Mouse (Mus musculus): ENCODE measurements at regions not wholly inside any gene's neighbourhood (a gene's known extent, or its start where the extent isn't known, plus 50 kb on each side); places are given as distances from the start of the nearest gene placed in this dataset.
"Not testable (repeated sequence)": the region's sequence is repeated elsewhere in the genome, so short reads cannot be mapped to it uniquely, and the experiment has no call there.

GRCm38 (mm10) chr14:33722379-33723145 is 133.6 kb downstream of the Ptpn20 start:
- H3K27me3 ChIP-seq (replicated peaks; ENCODE audit: control insufficient read depth, insufficient read depth, low read length); H3K27ac ChIP-seq (ENCODE audit: low read depth, low read length); H3K4me1 ChIP-seq (ENCODE audit: control insufficient read depth, insufficient read depth, low read length); H3K9me3 ChIP-seq (replicated peaks; ENCODE audit: control insufficient read depth, low read length); H3K36me3 ChIP-seq (ENCODE audit: control insufficient read depth, insufficient read depth, low read length); ATAC-seq; H3K9ac ChIP-seq (ENCODE audit: low read length); DNase-seq (ENCODE audit: low spot score); H3K4me3 ChIP-seq (ENCODE audit: low read depth, low read length); H3K4me2 ChIP-seq (ENCODE audit: low read length): not testable (repeated sequence)
- WGBS: 87% methylated on average over 5 of the region's 5 CpGs

GRCm38 (mm10) chr14:33726500-33726899 is 137.5 kb downstream of the Ptpn20 start:
- no peak for ATAC-seq
- Histone ChIP-seq H3K4me1 (ENCODE audit: control insufficient read depth, insufficient read depth, low read length) (no peaks in the 10 kb centered on the region), H3K9me3 (replicated peaks; ENCODE audit: control insufficient read depth, low read length) (no peaks in the 10 kb centered on the region), H3K4me3 (ENCODE audit: low read depth, low read length) (no peak overlapping the region), H3K9ac (ENCODE audit: low read length) (no peak overlapping the region), H3K27me3 (replicated peaks; ENCODE audit: control insufficient read depth, insufficient read depth, low read length) (no peaks in the 10 kb centered on the region), H3K4me2 (ENCODE audit: low read length) (no peak overlapping the region), H3K27ac (ENCODE audit: low read depth, low read length) (no peak overlapping the region), H3K36me3 (ENCODE audit: control insufficient read depth, insufficient read depth, low read length) (no peaks in the 10 kb centered on the region)
- whole genome bisulfite sequencing: 91% methylated on average over 10 of the region's 10 CpGs
- DNase-seq (ENCODE audit: low spot score): no peak

- H3K4me2 ChIP-seq (ENCODE audit: low read length): no peak overlapping the region
- no peak overlapping the region for H3K9ac ChIP-seq (ENCODE audit: low read length)
- no peaks in the 10 kb centered on the region for H3K4me1 ChIP-seq (ENCODE audit: control insufficient read depth, insufficient read depth, low read length)
- no peaks in the 10 kb centered on the region for H3K27me3 ChIP-seq (replicated peaks; ENCODE audit: control insufficient read depth, insufficient read depth, low read length)
- no peaks in the 10 kb centered on the region for H3K9me3 ChIP-seq (replicated peaks; ENCODE audit: control insufficient read depth, low read length)
- H3K4me3 ChIP-seq (ENCODE audit: low read depth, low read length): no peak overlapping the region
- WGBS: 62% methylated on average over 14 of the region's 14 CpGs
- ATAC-seq (peak; percentile 52; the same call in 1 of the 2 replicates), DNase-seq (ENCODE audit: low spot score) (peak; percentile 19)
- H3K36me3 ChIP-seq (ENCODE audit: control insufficient read depth, insufficient read depth, low read length): no peaks in the 10 kb centered on the region
- no peak overlapping the region for H3K27ac ChIP-seq (ENCODE audit: low read depth, low read length)
These were observed 140.3 kb downstream of the Ptpn20 start for GRCm38 (mm10) chr14:33729115-33729884.

- Histone ChIP-seq H3K4me1 (ENCODE audit: control insufficient read depth, insufficient read depth, low read length) (no peaks in the 10 kb centered on the region; the same call in 1 of the 2 replicates), H3K9ac (ENCODE audit: low read length) (no peak overlapping the region), H3K9me3 (replicated peaks; ENCODE audit: control insufficient read depth, low read length) (no peaks in the 10 kb centered on the region), H3K27me3 (replicated peaks; ENCODE audit: control insufficient read depth, insufficient read depth, low read length) (no peaks in the 10 kb centered on the region), H3K4me3 (ENCODE audit: low read depth, low read length) (no peak overlapping the region), H3K36me3 (ENCODE audit: control insufficient read depth, insufficient read depth, low read length) (no peaks in the 10 kb centered on the region), H3K27ac (ENCODE audit: low read depth, low read length) (no peak overlapping the region), H3K4me2 (ENCODE audit: low read length) (no peak overlapping the region)
- peak; percentile 14 for DNase-seq (ENCODE audit: low spot score)
- 32% methylated on average over 5 of the region's 5 CpGs for WGBS
- ATAC-seq: no peak
These were observed 143.7 kb downstream of the Ptpn20 start for GRCm38 (mm10) chr14:33732698-33733097.

- no peak overlapping the region for H3K9ac ChIP-seq (ENCODE audit: low read length)
- H3K27me3 ChIP-seq (replicated peaks; ENCODE audit: control insufficient read depth, insufficient read depth, low read length): no peaks in the 10 kb centered on the region
- peak; percentile 46; the same call in 1 of the 2 replicates for ATAC-seq
- 29% methylated on average over 5 of the region's 5 CpGs for WGBS
- H3K4me3 ChIP-seq (ENCODE audit: low read depth, low read length): no peak overlapping the region
- no peaks in the 10 kb centered on the region; the same call in 1 of the 2 replicates for H3K4me1 ChIP-seq (ENCODE audit: control insufficient read depth, insufficient read depth, low read length)
- no peak overlapping the region for H3K27ac ChIP-seq (ENCODE audit: low read depth, low read length)
- peak; percentile 65 for DNase-seq (ENCODE audit: low spot score)
- H3K36me3 ChIP-seq (ENCODE audit: control insufficient read depth, insufficient read depth, low read length): no peaks in the 10 kb centered on the region
- no peaks in the 10 kb centered on the region for H3K9me3 ChIP-seq (replicated peaks; ENCODE audit: control insufficient read depth, low read length)
- no peak overlapping the region for H3K4me2 ChIP-seq (ENCODE audit: low read length)
These were observed 145.5 kb downstream of the Ptpn20 start for GRCm38 (mm10) chr14:33734446-33735043.

GRCm38 (mm10) chr14:33735653-33736052 is 146.6 kb downstream of the Ptpn20 start:
- Histone ChIP-seq H3K4me3 (ENCODE audit: low read depth, low read length) (no peak overlapping the region), H3K4me2 (ENCODE audit: low read length) (no peak overlapping the region), H3K27me3 (replicated peaks; ENCODE audit: control insufficient read depth, insufficient read depth, low read length) (no peaks in the 10 kb centered on the region), H3K36me3 (ENCODE audit: control insufficient read depth, insufficient read depth, low read length) (no peaks in the 10 kb centered on the region), H3K27ac (ENCODE audit: low read depth, low read length) (no peak overlapping the region), H3K4me1 (ENCODE audit: control insufficient read depth, insufficient read depth, low read length) (no peaks in the 10 kb centered on the region; the same call in 1 of the 2 replicates), H3K9ac (ENCODE audit: low read length) (no peak overlapping the region), H3K9me3 (replicated peaks; ENCODE audit: control insufficient read depth, low read length) (no peaks in the 10 kb centered on the region)
- ATAC-seq (no peak), DNase-seq (ENCODE audit: low spot score) (no peak)
- 90% methylated on average over 3 of the region's 3 CpGs for WGBS

- H3K27me3 ChIP-seq (replicated peaks; ENCODE audit: control insufficient read depth, insufficient read depth, low read length): no peaks in the 10 kb centered on the region
- H3K9ac ChIP-seq (ENCODE audit: low read length): no peak overlapping the region
- H3K4me2 ChIP-seq (ENCODE audit: low read length): no peak overlapping the region
- no peak overlapping the region for H3K4me3 ChIP-seq (ENCODE audit: low read depth, low read length)
- no peaks in the 10 kb centered on the region for H3K4me1 ChIP-seq (ENCODE audit: control insufficient read depth, insufficient read depth, low read length)
- WGBS: 88% methylated on average over 4 of the region's 4 CpGs
- no peak overlapping the region for H3K27ac ChIP-seq (ENCODE audit: low read depth, low read length)
- DNase-seq (ENCODE audit: low spot score) (no peak), ATAC-seq (no peak)
- no peaks in the 10 kb centered on the region for H3K36me3 ChIP-seq (ENCODE audit: control insufficient read depth, insufficient read depth, low read length)
- H3K9me3 ChIP-seq (replicated peaks; ENCODE audit: control insufficient read depth, low read length): no peaks in the 10 kb centered on the region
These were observed 157.2 kb downstream of the Ptpn20 start for GRCm38 (mm10) chr14:33746181-33746580.

GRCm38 (mm10) chr14:33759656-33760055 is 163.7 kb upstream of the Gdf10 start:
- no peak overlapping the region for H3K27ac ChIP-seq (ENCODE audit: low read depth, low read length)
- no peak overlapping the region for H3K4me2 ChIP-seq (ENCODE audit: low read length)
- DNase-seq (ENCODE audit: low spot score): peak; percentile 30
- no peak overlapping the region for H3K9ac ChIP-seq (ENCODE audit: low read length)
- no peaks in the 10 kb centered on the region for H3K9me3 ChIP-seq (replicated peaks; ENCODE audit: control insufficient read depth, low read length)
- 51% methylated on average over 7 of the region's 7 CpGs for WGBS
- no peaks in the 10 kb centered on the region for H3K4me1 ChIP-seq (ENCODE audit: control insufficient read depth, insufficient read depth, low read length)
- H3K36me3 ChIP-seq (ENCODE audit: control insufficient read depth, insufficient read depth, low read length): no peaks in the 10 kb centered on the region
- no peak overlapping the region for H3K4me3 ChIP-seq (ENCODE audit: low read depth, low read length)
- ATAC-seq: no peak
- no peaks in the 10 kb centered on the region for H3K27me3 ChIP-seq (replicated peaks; ENCODE audit: control insufficient read depth, insufficient read depth, low read length)

All from forebrain, embryonic 14.5 days (tissue).